Mouse (Mus musculus) urinary bladder, adult 18-20 months (tissue): Measurements from ENCODE around the gene Ust.

Experiments
- DNase-seq, 2 experiments: peaks; one replicate each; pipeline ENCODE4 v3.0.0; 2022; ENCODE audit warnings: low spot score in 2 of 2, mixed read lengths in 2 of 2

Gene Ust

DNA sequence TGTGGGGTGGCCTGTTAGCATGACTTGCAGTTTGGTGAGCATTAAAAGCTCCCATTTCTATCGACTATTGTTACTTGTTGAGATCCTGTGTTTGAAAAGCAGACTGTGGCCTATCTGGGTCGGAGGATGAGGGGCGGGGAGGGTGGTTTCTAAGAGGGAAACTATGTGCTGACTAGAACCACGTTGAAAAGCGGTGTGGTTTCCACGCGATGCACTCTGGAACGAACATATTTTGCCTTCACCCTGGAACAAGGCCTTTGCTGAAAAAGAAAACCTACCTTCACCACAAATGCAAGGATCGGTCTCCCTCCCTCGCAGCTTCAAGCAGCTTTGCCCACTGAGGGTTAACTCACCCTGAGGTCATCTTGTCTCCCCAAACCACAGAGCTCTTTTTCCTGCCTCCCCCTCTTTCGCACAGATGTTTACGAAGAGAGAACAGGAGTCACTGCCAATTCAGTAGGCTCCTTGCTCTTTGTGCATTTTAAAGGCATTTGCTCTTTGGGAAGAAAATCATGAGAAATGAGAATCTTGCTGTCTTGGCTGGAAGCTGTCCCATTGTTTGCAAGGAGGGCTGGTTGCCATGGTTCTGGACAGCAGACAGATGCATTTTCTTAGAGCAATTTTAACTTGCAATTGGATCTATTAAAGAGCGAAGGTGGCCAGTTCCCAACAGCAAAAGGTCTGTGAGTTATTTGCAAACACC is 342.1 kb downstream of the Ust start:
- DNase-seq = no peak

DNA sequence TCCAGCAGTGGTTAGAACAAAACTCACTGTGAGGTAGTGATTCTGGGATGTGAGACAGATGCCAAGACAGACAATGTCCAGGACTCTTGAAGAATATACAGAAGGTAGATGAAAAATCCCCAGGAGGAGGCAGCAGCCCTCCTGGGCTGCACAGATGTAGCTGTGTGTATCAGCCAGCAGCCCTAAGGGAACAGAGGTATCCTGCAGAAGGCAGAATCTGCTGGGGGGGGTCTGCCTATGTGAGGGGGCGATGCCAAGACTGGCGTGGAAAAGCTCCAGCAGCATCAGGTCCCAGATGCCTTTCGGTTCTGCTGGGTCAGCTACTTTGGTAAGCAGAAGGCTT is 342.6 kb downstream of the Ust start:
- DNase-seq = no peak

DNA sequence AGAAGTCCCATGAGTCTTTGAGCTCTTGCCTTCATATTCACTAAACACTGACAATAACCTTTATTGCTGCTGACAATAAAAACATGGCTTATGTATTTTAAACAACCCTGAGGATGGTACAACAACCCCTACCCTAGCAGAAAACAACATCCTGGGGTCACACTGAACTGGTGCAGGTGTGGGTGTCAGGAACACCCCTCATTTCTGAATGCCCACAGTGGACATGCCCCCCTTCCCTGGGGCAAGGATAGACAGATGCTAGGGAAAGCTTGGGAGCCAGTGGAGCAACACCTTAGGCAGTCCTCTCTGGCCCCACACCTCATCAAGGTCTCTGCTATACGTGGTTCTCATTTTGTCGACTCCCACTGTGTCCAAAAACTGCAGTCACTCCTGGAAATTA is 343.9 kb downstream of the Ust start:
- no peak for DNase-seq

- DNase-seq = no peak
These were observed 344.4 kb downstream of the Ust start for GRCm38 (mm10) chr10:8174230-8174629.

- no peak for DNase-seq
These were observed 345.6 kb downstream of the Ust start for GRCm38 (mm10) chr10:8173032-8173431.

DNA sequence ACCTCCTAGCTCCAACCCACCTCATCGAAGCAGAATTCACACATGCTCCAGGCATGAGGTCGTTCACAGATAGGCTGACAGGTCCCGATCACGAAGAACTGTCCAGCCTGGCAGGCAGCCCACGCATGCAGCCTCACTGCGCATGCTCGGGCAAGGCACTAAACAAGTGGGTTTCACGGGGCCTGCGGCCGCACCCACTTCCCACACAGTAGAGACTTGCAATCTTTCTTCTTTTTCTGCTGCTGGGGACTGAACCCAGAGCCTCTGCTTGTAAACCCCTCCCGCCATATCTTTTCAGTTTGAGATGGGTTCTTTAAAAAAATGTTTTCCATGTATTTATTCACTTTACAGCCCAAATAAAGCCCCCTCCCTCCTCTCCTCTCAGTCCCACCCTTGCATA is 347.1 kb downstream of the Ust start:
- no peak for DNase-seq
